Mouse (Mus musculus) heart, embryonic 12.5 days (tissue): Measurements from ENCODE around the gene Rasa2. TPM values are rescaled to one million over a fixed set of nuclear protein-coding genes. Genes with fewer than 3 reads are reported as not detected.
"Not testable (repeated sequence)": the region's sequence is repeated elsewhere in the genome, so short reads cannot be mapped to it uniquely, and the experiment has no call there.

Source experiments
- ATAC-seq: fragments of 200-750 bp; cut with Nextera tagmentation; 2 replicates; pipeline ENCODE4 v1.8.0; 2017; ENCODE audit warnings: moderate TSS enrichment, moderate library complexity; ENCODE audit not compliant: insufficient number of reproducible peaks, low FRiP score
- H3K27ac ChIP-seq: fragments of 300-500 bp; sonication (generic); 2 replicates; pipeline ENCODE4 v1.5.1; 2016; ENCODE audit warnings: mild to moderate bottlenecking, moderate library complexity; ENCODE audit not compliant: poor library complexity, severe bottlenecking
- H3K27me3 ChIP-seq: fragments of 300-500 bp; sonication (generic); replicated peaks from 2 replicates; pipeline ENCODE4 v1.6.1; 2016; ENCODE audit warnings: mild to moderate bottlenecking, moderate library complexity
- H3K36me3 ChIP-seq: fragments of 300-500 bp; sonication (generic); 2 replicates; pipeline ENCODE4 v1.6.1; 2016; ENCODE audit warnings: mild to moderate bottlenecking, moderate library complexity
- H3K4me1 ChIP-seq: fragments of 300-500 bp; sonication (generic); replicated peaks from 2 replicates; pipeline ENCODE4 v1.6.1; 2016; ENCODE audit warnings: mild to moderate bottlenecking
- H3K4me2 ChIP-seq: fragments of 300-500 bp; sonication (generic); 2 replicates; pipeline ENCODE4 v1.6.1; 2016; ENCODE audit warnings: mild to moderate bottlenecking, moderate library complexity
- H3K4me3 ChIP-seq: fragments of 300-500 bp; sonication (generic); 2 replicates; pipeline ENCODE4 v1.5.1; 2016; ENCODE audit warnings: mild to moderate bottlenecking
- H3K9ac ChIP-seq: fragments of 300-500 bp; sonication (generic); 2 replicates; pipeline ENCODE4 v1.6.1; 2016; ENCODE audit warnings: mild to moderate bottlenecking, moderate library complexity
- H3K9me3 ChIP-seq: fragments of 300-500 bp; sonication (generic); replicated peaks from 2 replicates; pipeline ENCODE4 v1.6.1; 2016; ENCODE audit warnings: mild to moderate bottlenecking, moderate library complexity
- WGBS: fragments of 180-500 bp; shearing (Covaris S2); methylation state at CpG from one replicate; pipeline ENCODE4 v1.1.7; 2016; 5-methylcytosine and 5-hydroxymethylcytosine counted together
- polyA plus RNA-seq: library from polyadenylated mRNA; unstranded; fragments of >200 nt; fragmentation: Nextera tagmentation; extraction: Ambion mirVana; gene quantifications from 2 replicates; pipeline ENCODE4 v1.2.1, GENCODE M21; 2016

The Rasa2 gene
- polyA plus RNA-seq, 1 experiment from 2014 or later: 17.6 TPM

GRCm38 (mm10) chr9:96524972-96525506, 106.4 kb downstream of the Rasa2 start, which contains the start of gene Gm28729:
TSS of gene Gm28729 (minus strand) at chr9:96525264.
- H3K4me2 ChIP-seq: no peak within 1 kb of the TSS
- H3K9ac ChIP-seq: no peak within 1 kb of the TSS
- no peak within 1 kb of the TSS for H3K27ac ChIP-seq
- H3K27me3 ChIP-seq: no peaks in the 10 kb centered on the region
- no peak for ATAC-seq
- no peaks in the 10 kb centered on the region for H3K36me3 ChIP-seq
- no peak within 1 kb of the TSS for H3K4me3 ChIP-seq
- WGBS: 55% methylated on average over 12 of the region's 12 CpGs
- no peaks in the 10 kb centered on the region for H3K4me1 ChIP-seq
- no peaks in the 10 kb centered on the region for H3K9me3 ChIP-seq

GRCm38 (mm10) chr9:96523148-96523547, 108.3 kb downstream of the Rasa2 start:
- no peaks in the 10 kb centered on the region for H3K9me3 ChIP-seq
- no peak overlapping the region for H3K9ac ChIP-seq
- 83% methylated on average over 5 of the region's 5 CpGs for WGBS
- H3K36me3 ChIP-seq: no peaks in the 10 kb centered on the region
- H3K27me3 ChIP-seq: no peaks in the 10 kb centered on the region
- H3K4me1 ChIP-seq: no peaks in the 10 kb centered on the region
- H3K4me2 ChIP-seq: no peak overlapping the region
- H3K4me3 ChIP-seq: no peak overlapping the region
- ATAC-seq: no peak
- no peak overlapping the region for H3K27ac ChIP-seq

GRCm38 (mm10) chr9:96521574-96521973, 109.8 kb downstream of the Rasa2 start:
- ATAC-seq, H3K4me2 ChIP-seq, H3K36me3 ChIP-seq, H3K9me3 ChIP-seq, H3K27ac ChIP-seq, H3K4me3 ChIP-seq, H3K9ac ChIP-seq, H3K27me3 ChIP-seq, H3K4me1 ChIP-seq: not testable (repeated sequence)
- 84% methylated on average over 2 of the region's 2 CpGs for WGBS

GRCm38 (mm10) chr9:96517429-96517828, 114.0 kb downstream of the Rasa2 start:
- Histone ChIP-seq H3K9me3 (no peaks in the 10 kb centered on the region), H3K27me3 (no peaks in the 10 kb centered on the region), H3K36me3 (no peaks in the 10 kb centered on the region), H3K4me2 (no peak overlapping the region), H3K4me1 (peaks cover 4% of the 10 kb centered on the region; the same call in 1 of the 2 replicates), H3K9ac (no peak overlapping the region), H3K27ac (no peak overlapping the region), H3K4me3 (no peak overlapping the region)
- no peak for ATAC-seq
- WGBS: 25% methylated on average over 4 of the region's 4 CpGs

GRCm38 (mm10) chr9:96516806-96517205, 114.6 kb downstream of the Rasa2 start:
- Histone ChIP-seq H3K27ac (no peak overlapping the region), H3K4me3 (no peak overlapping the region), H3K36me3 (no peaks in the 10 kb centered on the region), H3K9me3 (no peaks in the 10 kb centered on the region), H3K4me2 (no peak overlapping the region), H3K9ac (no peak overlapping the region), H3K27me3 (no peaks in the 10 kb centered on the region), H3K4me1 (peaks cover 4% of the 10 kb centered on the region; the same call in 1 of the 2 replicates)
- 58% methylated on average over 3 of the region's 3 CpGs for WGBS
- ATAC-seq: no peak

GRCm38 (mm10) chr9:96515737-96516136, 115.7 kb downstream of the Rasa2 start:
- Histone ChIP-seq H3K9me3 (no peaks in the 10 kb centered on the region), H3K4me1 (peaks cover 4% of the 10 kb centered on the region; the same call in 1 of the 2 replicates), H3K36me3 (no peaks in the 10 kb centered on the region), H3K9ac (no peak overlapping the region), H3K4me2 (no peak overlapping the region), H3K27ac (no peak overlapping the region), H3K27me3 (no peaks in the 10 kb centered on the region), H3K4me3 (no peak overlapping the region)
- no peak for ATAC-seq
- 79% methylated on average over 5 of the region's 5 CpGs for WGBS

GRCm38 (mm10) chr9:96514278-96514677, 117.1 kb downstream of the Rasa2 start:
- H3K4me3 ChIP-seq: no peak overlapping the region
- H3K4me2 ChIP-seq: no peak overlapping the region
- ATAC-seq: no peak
- H3K27me3 ChIP-seq: no peaks in the 10 kb centered on the region
- H3K4me1 ChIP-seq: peaks cover 4% of the 10 kb centered on the region; the same call in 1 of the 2 replicates
- WGBS: 41% methylated on average over 5 of the region's 5 CpGs
- H3K36me3 ChIP-seq: no peaks in the 10 kb centered on the region
- H3K9ac ChIP-seq: no peak overlapping the region
- H3K27ac ChIP-seq: no peak overlapping the region
- H3K9me3 ChIP-seq: no peaks in the 10 kb centered on the region

- Histone ChIP-seq H3K36me3 (no peaks in the 10 kb centered on the region), H3K4me2 (no peak overlapping the region), H3K4me1 (peaks cover 3% of the 10 kb centered on the region; the same call in 1 of the 2 replicates), H3K9ac (no peak overlapping the region), H3K27me3 (no peaks in the 10 kb centered on the region), H3K27ac (no peak overlapping the region), H3K4me3 (no peak overlapping the region), H3K9me3 (no peaks in the 10 kb centered on the region; the same call in 1 of the 2 replicates)
- no peak for ATAC-seq
- 44% methylated on average over 10 of the region's 10 CpGs for WGBS
These were observed 125.4 kb downstream of the Rasa2 start for GRCm38 (mm10) chr9:96506011-96506498.

GRCm38 (mm10) chr9:96505156-96505555, 126.3 kb downstream of the Rasa2 start:
- ATAC-seq: no peak
- Histone ChIP-seq H3K9ac (no peak overlapping the region), H3K9me3 (no peaks in the 10 kb centered on the region; the same call in 1 of the 2 replicates), H3K4me1 (peaks cover 3% of the 10 kb centered on the region; the same call in 1 of the 2 replicates), H3K27me3 (no peaks in the 10 kb centered on the region), H3K4me2 (no peak overlapping the region), H3K4me3 (no peak overlapping the region), H3K27ac (no peak overlapping the region), H3K36me3 (no peaks in the 10 kb centered on the region)
- 87% methylated on average over 4 of the region's 4 CpGs for WGBS

- 81% methylated on average over 17 of the region's 17 CpGs for WGBS
- Histone ChIP-seq H3K4me2 (no peak overlapping the region), H3K27ac (no peak overlapping the region), H3K27me3 (no peaks in the 10 kb centered on the region), H3K9me3 (peaks cover 2% of the 10 kb centered on the region), H3K9ac (no peak overlapping the region), H3K4me1 (peaks cover 3% of the 10 kb centered on the region; the same call in 1 of the 2 replicates), H3K36me3 (no peaks in the 10 kb centered on the region), H3K4me3 (no peak overlapping the region)
- no peak for ATAC-seq
These were observed 127.1 kb downstream of the Rasa2 start for GRCm38 (mm10) chr9:96504116-96504895.

- no peak overlapping the region for H3K4me3 ChIP-seq
- H3K9ac ChIP-seq: no peak overlapping the region
- no peaks in the 10 kb centered on the region for H3K36me3 ChIP-seq
- H3K27ac ChIP-seq: no peak overlapping the region
- H3K4me2 ChIP-seq: no peak overlapping the region
- no peaks in the 10 kb centered on the region for H3K27me3 ChIP-seq
- H3K4me1 ChIP-seq: peaks cover 3% of the 10 kb centered on the region; the same call in 1 of the 2 replicates
- 70% methylated on average over 6 of the region's 6 CpGs for WGBS
- ATAC-seq: no peak
- H3K9me3 ChIP-seq: peaks cover 15% of the 10 kb centered on the region
These were observed 128.4 kb downstream of the Rasa2 start for GRCm38 (mm10) chr9:96502856-96503610.
